Mouse (Mus musculus) naive thymus-derived CD4-positive, alpha-beta T cell, adult 2 months (primary cell): ENCODE measurements at regions not wholly inside any gene's neighbourhood (a gene's known extent, or its start where the extent isn't known, plus 50 kb on each side); places are given as distances from the start of the nearest gene placed in this dataset.

Experiments
- DNase-seq: peaks from one replicate; pipeline ENCODE4 v3.0.0-alpha.2; 2011; ENCODE audit warnings: low read depth

- DNase-seq = peak; percentile 35
These were observed 149.7 kb downstream of the Etv1 start for GRCm38 (mm10) chr12:38928786-38929351.

GRCm38 (mm10) chr12:38929644-38930043, 150.5 kb downstream of the Etv1 start:
- DNase-seq = no peak

DNA sequence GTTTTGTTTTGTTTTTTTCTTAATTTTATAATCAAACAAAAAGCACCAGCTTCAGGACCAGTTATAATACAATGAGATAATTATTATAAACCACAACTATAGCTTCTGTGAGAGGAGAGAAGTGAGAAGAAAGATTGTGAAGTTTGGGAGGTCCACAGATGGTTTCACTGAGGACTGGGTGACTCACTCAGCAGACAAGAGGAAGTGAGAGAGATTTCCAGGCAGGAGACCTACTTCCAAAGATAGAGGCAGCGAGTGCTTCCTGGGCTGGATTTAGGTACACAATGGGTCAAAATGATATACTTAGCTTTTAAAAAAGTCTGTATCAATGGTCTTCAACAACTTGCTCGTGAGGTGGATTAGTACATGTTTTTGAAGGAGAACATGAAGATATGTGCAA, 152.6 kb downstream of the Etv1 start:
- no peak for DNase-seq

- DNase-seq = no peak
These were observed 180.4 kb downstream of the Etv1 start for GRCm38 (mm10) chr12:38959605-38960004.

GRCm38 (mm10) chr12:38962302-38962701, 183.1 kb downstream of the Etv1 start:
- no peak for DNase-seq

- no peak for DNase-seq
These were observed 191.2 kb downstream of the Etv1 start for GRCm38 (mm10) chr12:38970347-38970746.

DNA sequence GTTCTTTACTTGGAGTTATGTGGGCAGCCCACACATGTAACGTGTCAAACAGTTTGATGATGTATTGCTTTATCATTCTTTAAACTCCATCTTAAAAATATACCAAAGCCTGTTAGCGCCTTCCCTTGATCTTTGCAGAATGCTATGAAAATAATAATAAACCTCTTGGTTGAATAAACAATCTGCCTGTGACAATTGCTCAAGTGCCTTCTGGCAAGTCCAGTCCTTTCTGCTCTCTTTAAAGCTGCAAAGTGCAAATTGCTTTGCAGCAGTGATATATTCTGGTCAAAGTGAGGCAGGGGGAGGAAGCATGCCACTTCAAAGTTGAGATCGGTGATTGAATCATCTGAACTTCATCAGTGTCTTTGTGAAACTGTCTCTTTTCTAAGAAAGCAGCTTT, 193.0 kb downstream of the Etv1 start:
- DNase-seq = no peak

GRCm38 (mm10) chr12:38975508-38975907, 196.3 kb downstream of the Etv1 start:
- no peak for DNase-seq

DNA sequence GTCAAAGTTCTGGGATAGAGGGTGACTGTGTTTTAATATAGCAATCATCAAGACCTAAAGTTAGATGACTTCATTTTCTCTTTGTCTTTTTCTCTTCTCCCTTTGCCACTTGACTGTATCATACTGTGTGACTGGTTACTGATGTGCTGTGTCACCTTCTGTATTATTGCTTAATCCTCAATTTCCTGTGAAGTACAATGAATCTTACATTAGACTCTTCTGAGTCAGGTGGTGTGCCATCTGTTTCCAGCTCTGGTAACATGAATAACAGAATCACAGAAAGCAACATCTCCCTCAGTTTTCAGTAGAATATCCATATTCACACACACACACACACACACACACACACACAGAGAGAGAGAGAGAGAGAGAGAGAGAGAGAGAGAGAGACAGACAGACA, 203.2 kb downstream of the Etv1 start:
- DNase-seq = no peak

DNA sequence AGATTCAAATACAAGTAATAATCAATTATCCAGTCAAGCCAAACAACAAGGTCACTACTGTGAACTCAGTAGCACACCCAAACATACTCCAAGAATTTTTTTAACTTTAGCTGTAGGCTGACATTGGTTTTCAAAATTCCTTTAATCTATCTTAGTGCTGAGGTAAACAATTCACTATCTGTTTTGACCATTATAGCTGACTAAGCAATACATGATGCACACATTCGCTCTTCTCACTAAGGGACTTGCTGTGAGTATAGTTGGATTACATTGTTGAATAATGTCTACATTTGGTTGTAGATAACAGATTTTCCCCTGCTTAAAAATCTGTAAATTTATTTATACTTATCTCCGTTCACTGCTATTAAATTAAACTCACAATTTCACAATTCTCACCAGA, 206.7 kb downstream of the Etv1 start:
- DNase-seq = no peak

DNA sequence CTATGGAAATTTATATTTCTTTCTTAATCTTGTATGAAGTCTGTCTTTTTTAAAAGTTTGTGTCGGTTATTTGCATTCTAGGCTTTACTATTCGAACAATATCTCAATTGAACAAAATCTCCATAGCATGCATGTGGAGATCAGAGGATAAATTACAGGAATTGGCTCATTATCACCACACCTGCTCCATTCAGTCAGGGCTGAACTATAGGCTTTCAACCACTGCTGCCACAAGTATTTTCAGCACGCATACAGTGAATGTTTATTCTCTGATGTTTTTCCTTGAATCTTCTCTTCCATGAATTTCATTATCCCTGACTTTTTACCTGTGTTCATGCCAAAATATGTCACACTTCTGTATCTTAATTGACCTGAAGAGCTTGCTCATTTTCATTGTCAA, 207.2 kb downstream of the Etv1 start:
- no peak for DNase-seq

DNA sequence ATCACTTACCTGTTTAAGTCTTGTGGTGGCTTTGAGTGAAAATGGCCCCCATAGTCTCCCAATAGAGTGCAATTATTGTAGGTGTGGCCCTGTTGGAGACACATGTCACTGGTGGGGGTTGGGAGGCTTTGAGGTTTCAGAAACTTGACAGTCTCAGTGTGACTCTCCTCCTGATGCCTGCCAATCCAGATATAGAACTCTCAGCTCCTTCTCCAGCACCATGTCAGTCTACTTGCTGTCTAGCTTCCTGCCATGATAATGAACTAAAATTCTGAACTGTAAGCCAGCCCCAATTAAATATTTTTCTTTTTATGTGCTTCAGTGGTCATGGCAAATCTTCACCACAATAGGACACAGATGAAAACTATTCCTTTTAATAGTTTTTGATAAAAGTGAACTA, 208.1 kb downstream of the Etv1 start:
- no peak for DNase-seq

DNA sequence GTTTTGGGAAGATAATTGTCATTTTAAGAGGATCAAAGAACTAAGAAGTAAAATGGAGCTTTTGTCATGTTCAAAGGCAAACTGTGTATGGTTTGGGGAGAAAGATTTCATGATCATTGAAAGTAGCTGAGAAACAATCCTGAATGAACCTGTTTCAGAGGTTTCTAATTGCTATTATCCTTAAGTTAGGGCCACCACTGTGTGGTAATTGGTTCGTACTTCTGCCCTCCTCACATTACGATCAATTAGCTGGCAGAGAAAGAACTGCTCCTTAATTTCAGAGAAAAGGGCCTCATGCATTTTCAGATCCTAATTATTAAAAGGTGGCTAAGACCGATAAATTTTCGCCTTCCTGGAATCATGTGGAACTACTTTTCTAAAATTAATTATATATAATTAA, 208.6 kb downstream of the Etv1 start:
- no peak for DNase-seq

- DNase-seq = no peak
These were observed 248.0 kb downstream of the Etv1 start for GRCm38 (mm10) chr12:39027179-39027578.

DNA sequence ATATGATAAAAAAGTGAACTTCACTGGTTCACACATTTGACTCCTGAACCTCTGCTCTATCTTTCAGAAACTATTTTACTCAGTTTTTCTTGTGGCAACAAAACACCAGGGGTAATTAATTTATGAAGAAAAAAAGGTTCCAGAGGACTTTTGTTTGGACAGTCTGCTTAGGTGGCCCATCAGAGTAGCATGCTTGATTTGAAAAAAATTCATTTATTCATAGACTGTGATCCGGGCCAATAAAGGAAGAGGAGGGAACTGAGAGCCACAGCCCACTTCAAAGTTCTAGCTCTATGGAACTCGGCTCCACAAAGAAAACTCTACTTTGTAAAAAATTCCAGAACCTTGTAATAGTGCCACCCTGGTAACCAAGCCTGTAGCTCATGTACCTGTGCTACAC, 248.8 kb downstream of the Etv1 start:
- no peak for DNase-seq

DNA sequence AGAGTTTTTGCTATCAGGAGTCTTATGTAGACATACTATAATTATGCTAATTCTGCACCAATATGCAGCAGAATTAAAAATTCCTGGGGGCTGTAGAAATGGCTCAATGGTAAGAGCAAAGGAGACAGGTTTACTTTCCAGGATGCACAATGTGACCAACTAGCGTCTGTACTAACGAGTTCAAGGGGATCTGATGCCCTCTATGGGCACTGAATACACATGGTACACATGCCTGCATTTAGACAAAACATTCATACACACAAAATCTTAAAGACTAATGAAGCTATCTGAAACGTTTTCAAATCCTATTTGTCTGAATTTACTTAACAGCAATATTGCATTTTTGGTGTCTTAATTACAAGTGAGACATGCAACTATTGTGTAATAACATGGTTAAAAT, 254.8 kb downstream of the Etv1 start:
- DNase-seq = no peak

DNA sequence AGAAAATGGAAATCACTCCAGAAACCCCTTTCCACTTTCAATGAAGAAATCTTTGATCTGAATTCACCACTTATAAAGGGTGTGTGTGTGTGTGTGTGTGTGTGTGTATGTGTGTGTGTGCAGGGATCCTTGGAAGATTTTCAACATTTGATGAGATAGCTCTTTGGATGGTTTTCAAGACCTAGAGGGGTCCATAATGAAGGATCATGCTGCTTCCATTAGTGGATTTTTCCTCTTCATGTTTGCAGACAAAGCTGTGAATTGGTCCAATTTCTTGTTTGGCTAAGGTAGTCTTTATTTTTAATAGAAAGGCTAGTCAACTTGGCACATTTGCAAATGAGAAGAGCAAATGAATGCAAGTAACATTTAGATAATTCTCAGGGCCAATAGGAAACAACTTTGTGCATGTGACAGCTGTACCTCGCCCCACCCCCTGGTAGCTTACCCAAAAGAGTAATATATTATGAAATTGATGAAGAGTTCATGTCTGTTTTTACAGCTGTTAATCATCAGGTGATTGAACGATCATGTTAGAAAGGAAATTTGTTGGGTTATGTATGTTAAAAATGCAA, 257.4 kb downstream of the Etv1 start:
- no peak for DNase-seq

DNA sequence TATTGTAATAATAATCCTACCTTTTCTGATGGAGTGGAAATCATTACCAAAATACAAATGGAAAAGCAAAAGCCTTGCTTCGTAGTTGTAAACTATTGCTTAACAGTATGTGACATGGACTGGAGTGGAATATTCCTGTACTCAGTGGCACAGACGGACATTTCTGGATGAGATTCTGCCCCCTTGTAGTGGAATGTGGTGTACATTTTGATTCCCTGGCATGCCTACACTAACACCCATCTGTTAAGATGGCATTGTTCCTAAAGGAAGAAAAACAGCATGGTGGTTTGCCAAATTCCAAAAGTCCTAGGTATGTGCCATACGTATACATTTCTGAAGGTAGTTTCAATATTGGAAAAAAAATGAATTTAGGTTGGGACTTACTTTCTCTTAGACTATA, 258.9 kb downstream of the Etv1 start:
- DNase-seq = no peak

GRCm38 (mm10) chr12:39038656-39039055, 259.5 kb downstream of the Etv1 start:
- no peak for DNase-seq

- no peak for DNase-seq
These were observed 267.9 kb downstream of the Etv1 start for GRCm38 (mm10) chr12:39047126-39047525.

- DNase-seq = no peak
These were observed 269.3 kb downstream of the Etv1 start for GRCm38 (mm10) chr12:39048441-39048840.

DNA sequence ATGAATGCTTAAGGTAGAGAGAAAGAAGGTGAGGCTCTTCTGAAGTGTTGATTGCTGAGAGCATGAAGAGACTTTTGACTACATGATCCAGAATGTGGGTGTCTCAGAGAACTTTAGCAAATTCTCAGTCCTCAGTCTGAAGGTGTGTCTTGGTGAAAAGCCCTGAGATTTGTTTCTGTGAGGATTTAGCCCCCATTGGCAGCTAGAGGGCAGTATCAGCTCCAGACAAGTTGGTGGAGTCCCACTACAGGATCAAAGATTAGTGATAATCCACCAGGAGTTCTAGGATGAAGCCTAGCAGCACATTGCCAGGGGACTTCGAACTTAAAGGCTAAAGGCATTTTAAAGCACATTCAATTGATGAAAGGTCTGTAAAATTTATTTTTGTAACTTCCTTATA, 269.8 kb downstream of the Etv1 start:
- no peak for DNase-seq

GRCm38 (mm10) chr12:39070331-39071045, 291.3 kb downstream of the Etv1 start:
- DNase-seq = no peak
